Mouse (Mus musculus) liver, embryonic 12.5 days (tissue): ENCODE data around the gene C2cd5. TPM values are rescaled to one million over a fixed set of nuclear protein-coding genes. Genes with fewer than 3 reads are reported as not detected.
A peak's percentile ranks its signal among the peaks of the same experiment; 100 is the strongest.

Source experiments
- ATAC-seq: fragments of 200-750 bp; cut with Nextera tagmentation; 2 replicates; pipeline ENCODE4 v1.8.0; 2017; ENCODE audit warnings: moderate number of reproducible peaks, mild to moderate bottlenecking, moderate library complexity
- H3K27ac ChIP-seq: fragments of 300-500 bp; sonication (generic); 2 replicates; pipeline ENCODE4 v1.5.1; 2016; ENCODE audit warnings: mild to moderate bottlenecking
- H3K27me3 ChIP-seq: fragments of 300-500 bp; sonication (generic); replicated peaks from 2 replicates; pipeline ENCODE4 v1.6.1; 2016; ENCODE audit warnings: mild to moderate bottlenecking, moderate library complexity
- H3K36me3 ChIP-seq: fragments of 300-500 bp; sonication (generic); 2 replicates; pipeline ENCODE4 v1.6.1; 2016; ENCODE audit warnings: mild to moderate bottlenecking, moderate library complexity
- H3K4me1 ChIP-seq: fragments of 300-500 bp; sonication (generic); 2 replicates; pipeline ENCODE4 v1.6.1; 2016
- H3K4me2 ChIP-seq: fragments of 300-500 bp; sonication (generic); 2 replicates; pipeline ENCODE4 v1.6.1; 2016; ENCODE audit warnings: mild to moderate bottlenecking, moderate library complexity
- H3K4me3 ChIP-seq: fragments of 300-500 bp; sonication (generic); 2 replicates; pipeline ENCODE4 v1.5.1; 2016; ENCODE audit warnings: mild to moderate bottlenecking, moderate library complexity
- H3K9ac ChIP-seq: fragments of 300-500 bp; sonication (generic); 2 replicates; pipeline ENCODE4 v1.6.1; 2016; ENCODE audit warnings: mild to moderate bottlenecking, moderate library complexity
- H3K9me3 ChIP-seq: fragments of 300-500 bp; sonication (generic); replicated peaks from 2 replicates; pipeline ENCODE4 v1.6.1; 2016; ENCODE audit warnings: mild to moderate bottlenecking, moderate library complexity
- WGBS: fragments of 180-500 bp; shearing (Covaris S2); methylation state at CpG from one replicate; pipeline ENCODE4 v1.1.7; 2016; ENCODE audit not compliant: insufficient replicate concordance; 5-methylcytosine and 5-hydroxymethylcytosine counted together
- polyA plus RNA-seq: library from polyadenylated mRNA; unstranded; fragments of >200 nt; fragmentation: Nextera tagmentation; extraction: Ambion mirVana; gene quantifications from 2 replicates; pipeline ENCODE4 v1.2.1, GENCODE M21; 2016

Gene C2cd5
- polyA plus RNA-seq, 1 experiment from 2014 or later, result 22.2 TPM

DNA sequence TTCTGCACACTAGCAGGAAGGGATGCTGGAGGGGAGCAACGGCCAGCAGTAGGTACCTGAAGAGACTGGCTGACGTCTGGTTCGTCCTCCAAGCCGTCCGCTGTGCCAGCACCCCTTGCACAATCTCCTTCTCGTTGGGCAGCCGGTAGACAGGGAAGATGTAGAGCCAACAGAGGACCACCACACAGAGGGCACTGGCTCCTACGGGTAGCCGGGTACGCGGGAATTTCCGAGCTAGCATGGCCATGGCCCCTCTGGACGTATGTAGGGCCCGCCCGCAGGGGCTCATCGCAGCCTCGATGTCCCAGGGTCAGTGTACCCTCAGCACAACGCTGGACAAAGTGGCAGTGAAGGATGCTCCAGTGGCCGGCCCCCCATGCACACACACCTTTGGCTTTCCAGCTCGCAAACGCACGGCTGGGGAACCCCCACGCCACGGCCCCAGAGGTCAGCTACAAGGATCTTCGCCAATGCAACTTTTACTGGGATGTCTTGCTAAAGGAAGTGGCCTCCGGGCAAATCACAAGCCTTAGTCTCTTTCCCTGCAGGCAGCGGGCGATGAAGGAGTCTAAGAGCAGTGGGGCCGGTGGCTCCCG, 136.4 kb downstream of the C2cd5 start:
- Histone ChIP-seq H3K36me3 (no peaks in the 10 kb centered on the region), H3K4me1 (peaks cover 15% of the 10 kb centered on the region; the same call in 1 of the 2 replicates), H3K4me2 (peak overlapping the region; percentile 74), H3K9me3 (no peaks in the 10 kb centered on the region), H3K4me3 (peak overlapping the region; percentile 54), H3K9ac (no peak overlapping the region), H3K27me3 (peaks cover 49% of the 10 kb centered on the region), H3K27ac (no peak overlapping the region)
- ATAC-seq, result no peak
- WGBS, result 24% methylated on average over 30 of the region's 30 CpGs

DNA sequence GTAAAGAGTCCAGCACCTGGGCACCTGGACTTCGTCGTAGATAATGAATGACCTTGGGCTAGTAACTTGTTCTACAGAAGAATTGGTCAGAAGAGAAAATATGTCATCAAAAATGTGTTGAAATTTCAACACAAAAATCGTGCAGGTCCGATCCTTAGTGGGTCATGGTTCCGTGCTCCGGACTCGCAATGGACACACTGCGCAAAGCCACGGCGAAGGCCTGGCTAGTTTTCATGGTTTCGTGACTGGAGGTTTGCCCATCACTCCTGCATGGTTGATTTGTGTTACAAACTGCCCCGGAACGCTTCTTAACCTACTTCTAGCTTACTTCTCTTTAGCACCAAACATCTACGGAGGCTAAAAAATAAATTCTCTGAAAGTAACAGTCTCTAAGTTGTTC, 137.1 kb downstream of the C2cd5 start:
- peaks cover 49% of the 10 kb centered on the region for H3K27me3 ChIP-seq
- WGBS, result 76% methylated on average over 14 of the region's 14 CpGs
- ATAC-seq, result no peak
- H3K4me2 ChIP-seq, result no peak overlapping the region
- peaks cover 15% of the 10 kb centered on the region; the same call in 1 of the 2 replicates for H3K4me1 ChIP-seq
- no peak overlapping the region for H3K27ac ChIP-seq
- H3K36me3 ChIP-seq, result no peaks in the 10 kb centered on the region
- no peaks in the 10 kb centered on the region for H3K9me3 ChIP-seq
- H3K9ac ChIP-seq, result no peak overlapping the region
- no peak overlapping the region for H3K4me3 ChIP-seq

DNA sequence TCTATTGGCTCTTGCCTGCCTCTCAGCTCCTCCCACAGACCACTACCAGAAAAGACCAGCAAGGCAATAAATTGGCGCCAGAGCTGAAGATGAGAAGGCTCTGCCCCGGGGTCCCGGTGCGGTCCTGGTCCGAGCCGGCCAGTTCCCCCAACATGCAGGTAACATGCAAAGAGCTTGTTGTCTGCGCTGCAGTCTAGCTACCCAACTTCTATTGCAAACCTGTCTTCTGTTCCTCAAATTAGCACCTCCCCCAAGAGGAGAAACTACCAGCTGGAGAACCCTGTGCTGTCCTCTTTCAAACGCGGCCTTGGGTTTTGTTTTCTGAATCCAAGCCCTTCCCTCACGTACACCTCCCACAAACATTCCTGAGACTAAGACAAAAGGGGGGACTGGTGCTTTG, 137.5 kb downstream of the C2cd5 start:
- Histone ChIP-seq H3K9me3 (no peaks in the 10 kb centered on the region), H3K4me3 (no peak overlapping the region), H3K4me1 (peaks cover 15% of the 10 kb centered on the region; the same call in 1 of the 2 replicates), H3K9ac (no peak overlapping the region), H3K27me3 (peaks cover 49% of the 10 kb centered on the region), H3K27ac (no peak overlapping the region), H3K36me3 (no peaks in the 10 kb centered on the region), H3K4me2 (no peak overlapping the region)
- WGBS, result 55% methylated on average over 10 of the region's 10 CpGs
- no peak for ATAC-seq

DNA sequence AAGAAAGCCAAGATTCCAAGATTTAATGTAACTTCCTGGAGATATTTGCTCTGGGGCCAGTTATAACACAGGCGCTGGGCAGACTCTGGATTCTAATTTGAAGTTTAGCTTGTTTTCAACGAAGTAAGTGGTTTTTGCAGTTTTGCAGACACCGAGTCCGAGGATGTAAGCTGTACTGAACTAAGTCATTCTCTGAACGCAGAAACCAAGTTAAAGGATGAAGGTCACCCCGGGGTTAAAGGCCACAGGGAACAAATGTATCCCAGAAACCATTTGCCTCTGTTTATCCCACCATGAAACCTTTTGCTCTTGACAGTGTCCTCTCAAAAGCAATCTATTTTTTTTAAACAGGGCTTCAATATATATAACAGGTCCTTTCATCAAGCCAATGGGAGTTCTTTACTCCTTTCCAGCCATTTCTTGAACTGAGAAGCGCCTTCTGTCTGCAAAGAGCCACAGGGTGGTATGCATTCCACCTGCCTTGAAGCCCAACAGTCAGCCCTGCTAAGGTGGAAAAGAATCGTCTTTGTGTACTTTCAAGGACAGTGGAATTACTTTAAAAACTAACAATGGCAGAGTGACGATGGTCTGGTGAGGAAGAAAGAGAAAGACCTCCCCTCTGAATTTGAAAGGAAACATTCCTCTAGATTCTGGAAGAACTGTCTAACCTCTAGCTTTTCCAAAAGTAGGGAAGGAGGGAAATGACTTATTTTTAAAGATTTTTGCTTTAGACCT, 138.1 kb downstream of the C2cd5 start:
- Histone ChIP-seq H3K4me1 (peaks cover 15% of the 10 kb centered on the region; the same call in 1 of the 2 replicates), H3K27me3 (peaks cover 49% of the 10 kb centered on the region), H3K27ac (no peak overlapping the region), H3K9ac (no peak overlapping the region), H3K9me3 (no peaks in the 10 kb centered on the region), H3K36me3 (no peaks in the 10 kb centered on the region), H3K4me2 (no peak overlapping the region), H3K4me3 (no peak overlapping the region)
- WGBS, result 70% methylated on average over 9 of the region's 9 CpGs
- ATAC-seq, result no peak

Other genes with a start within 250 kb of the C2cd5 start
- 0.67 TPM in 2 replicates for gene St8sia1, start 135.7 kb downstream of the C2cd5 start, polyA plus RNA-seq
- 17.4 and 17.5 TPM in 2 replicates for gene Etnk1, start 67.1 kb upstream of the C2cd5 start, polyA plus RNA-seq